Mouse (Mus musculus) T-cell, adult 2 months (primary cell): ENCODE data around the gene Tm6sf1.
"Not testable (repeated sequence)": the region's sequence is repeated elsewhere in the genome, so short reads cannot be mapped to it uniquely, and the experiment has no call there.

Experiments used
- DNase-seq: peaks from one replicate; pipeline ENCODE4 v3.0.0; 2022; ENCODE audit warnings: low spot score

Gene Tm6sf1

GRCm38 (mm10) chr7:81858968-81859721 is at the start of gene Tm6sf1:
Gene Tm6sf1 (plus strand): TSS chr7:81859001.
- peak; percentile 32 for DNase-seq

GRCm38 (mm10) chr7:81824906-81825305 is 33.9 kb upstream of the Tm6sf1 start:
- no peak for DNase-seq

GRCm38 (mm10) chr7:81825381-81825780 is 33.4 kb upstream of the Tm6sf1 start:
- DNase-seq, result no peak

GRCm38 (mm10) chr7:81827806-81828667 is 30.8 kb upstream of the Tm6sf1 start:
- DNase-seq, result peak; percentile 4

- DNase-seq, result peak; percentile 45
These were observed 30.0 kb upstream of the Tm6sf1 start for GRCm38 (mm10) chr7:81828681-81829378.

- peak; percentile 86 for DNase-seq
These were observed 29.4 kb upstream of the Tm6sf1 start, which contains the start of gene Btbd1 for GRCm38 (mm10) chr7:81829379-81829894. Gene Btbd1 (minus strand): TSS chr7:81829431.

- peak; percentile 35 for DNase-seq
These were observed 24.0 kb upstream of the Tm6sf1 start for GRCm38 (mm10) chr7:81834847-81835246.

GRCm38 (mm10) chr7:81835430-81835829 is 23.4 kb upstream of the Tm6sf1 start:
- DNase-seq, result no peak

- DNase-seq, result not testable (repeated sequence)
These were observed 21.0 kb upstream of the Tm6sf1 start for GRCm38 (mm10) chr7:81837771-81838170.

GRCm38 (mm10) chr7:81839746-81840145 is 19.1 kb upstream of the Tm6sf1 start:
- DNase-seq, result no peak

- no peak for DNase-seq
These were observed 18.1 kb upstream of the Tm6sf1 start for GRCm38 (mm10) chr7:81840661-81841181.

- no peak for DNase-seq
These were observed 17.4 kb upstream of the Tm6sf1 start for GRCm38 (mm10) chr7:81841439-81841838.

GRCm38 (mm10) chr7:81842141-81842540 is 16.7 kb upstream of the Tm6sf1 start:
- no peak for DNase-seq

- no peak for DNase-seq
These were observed 15.8 kb upstream of the Tm6sf1 start for GRCm38 (mm10) chr7:81842998-81843397.

- DNase-seq, result no peak
These were observed 14.9 kb upstream of the Tm6sf1 start for GRCm38 (mm10) chr7:81843903-81844302.

GRCm38 (mm10) chr7:81844801-81845200 is 14.0 kb upstream of the Tm6sf1 start:
- no peak for DNase-seq

- no peak for DNase-seq
These were observed 13.5 kb upstream of the Tm6sf1 start for GRCm38 (mm10) chr7:81845313-81845712.

- DNase-seq, result no peak
These were observed 12.8 kb upstream of the Tm6sf1 start for GRCm38 (mm10) chr7:81846008-81846407.

GRCm38 (mm10) chr7:81847010-81847409 is 11.8 kb upstream of the Tm6sf1 start:
- DNase-seq, result no peak

GRCm38 (mm10) chr7:81847777-81848176 is 11.0 kb upstream of the Tm6sf1 start:
- no peak for DNase-seq

- no peak for DNase-seq
These were observed 9.6 kb upstream of the Tm6sf1 start for GRCm38 (mm10) chr7:81849214-81849613.

GRCm38 (mm10) chr7:81849633-81850032 is 9.2 kb upstream of the Tm6sf1 start:
- DNase-seq, result no peak
